8 mouse cellular contexts compared by ENCODE assay signal in genomic region chr2:131847501-131848359, GRCm38 (mm10). TPM values are rescaled to one million over a fixed set of nuclear protein-coding genes. Genes with fewer than 3 reads are reported as not detected.
DNase-seq lines count a peak whose midpoint lies in the region; ATAC-seq and TF ChIP-seq lines count a peak whose summit lies in the region.

No protein-coding gene starts in this region.

- peak; percentile 98 for ATAC-seq in forebrain, embryonic 12.5 days (ENCODE audit: low FRiP score)
- ATAC-seq in liver, postnatal 0 days, result peak; percentile 56; the same call in 1 of the 2 replicates

- 0 out of 2 replicates have a peak, but pooled peaks cover 3% of the 10 kb centered on the region for H3K27me3 ChIP-seq in forebrain, embryonic 12.5 days
- no peaks in the 10 kb centered on the region for H3K27me3 ChIP-seq in liver, postnatal 0 days (ENCODE audit: insufficient read depth, low read length)

- H3K27ac ChIP-seq in forebrain, embryonic 12.5 days, result peak overlapping the region; percentile 94
- peak overlapping the region; percentile 90 for H3K27ac ChIP-seq in layer of hippocampus, adult 2 months
- no peak overlapping the region for H3K27ac ChIP-seq in liver, postnatal 0 days (ENCODE audit: low read depth)

- H3K4me1 ChIP-seq in forebrain, embryonic 12.5 days, result peaks cover 25% of the 10 kb centered on the region
- H3K4me1 ChIP-seq in liver, postnatal 0 days (ENCODE audit: insufficient read depth), result peaks cover 4% of the 10 kb centered on the region; the same call in 1 of the 2 replicates

- no peaks in the 10 kb centered on the region for H3K36me3 ChIP-seq in forebrain, embryonic 12.5 days (replicated peaks)
- no peaks in the 10 kb centered on the region for H3K36me3 ChIP-seq in liver, postnatal 0 days (replicated peaks; ENCODE audit: insufficient read depth, low read length)

- TF ChIP-seq CTCF in layer of hippocampus, adult 2 months (conservative IDR thresholded peaks at IDR 0.05), result peak; percentile 35; the same call in 1 of the 2 replicates
- TF ChIP-seq CTCF in liver, postnatal 0 days (IDR thresholded peaks at IDR 0.05; ENCODE audit: low read depth), result no peak

- peak overlapping the region; percentile 45 for H3K4me2 ChIP-seq in forebrain, embryonic 12.5 days
- H3K4me2 ChIP-seq in liver, postnatal 0 days (ENCODE audit: low read depth, low read length), result no peak overlapping the region

- peak overlapping the region; percentile 15; the same call in 1 of the 2 replicates for H3K4me3 ChIP-seq in forebrain, embryonic 12.5 days (replicated peaks)
- no peak overlapping the region; the same call in 1 of the 2 replicates for H3K4me3 ChIP-seq in layer of hippocampus, adult 2 months
- H3K4me3 ChIP-seq in liver, postnatal 0 days (ENCODE audit: low read depth, low read length), result no peak overlapping the region

- 1% methylated on average over 10 of the region's 10 CpGs for WGBS in forebrain, embryonic 12.5 days
- 18% methylated on average over 10 of the region's 10 CpGs for WGBS in liver, postnatal 0 days (ENCODE audit: insufficient replicate concordance)

- DNase-seq in lung, adult 18-20 months, result peak; percentile 21 to 39
- DNase-seq in lung, postnatal 25 days (ENCODE audit: low spot score), result no peak
- peak; percentile 59 to 80 for DNase-seq in layer of hippocampus, adult 2 months (ENCODE audit: low spot score in 2 of 2)
- peak; percentile 26 for DNase-seq in liver, postnatal 0 days
- DNase-seq in right cerebral cortex, postnatal 14 days, result peak; percentile 59
- no peak for DNase-seq in adrenal gland, adult 8-10 months
- no peak for DNase-seq in spleen, adult 12 weeks (ENCODE audit: low spot score)

- no peaks in the 10 kb centered on the region for H3K9me3 ChIP-seq in forebrain, embryonic 12.5 days
- no peaks in the 10 kb centered on the region for H3K9me3 ChIP-seq in liver, postnatal 0 days (ENCODE audit: low read length)

- peak overlapping the region; percentile 38; the same call in 1 of the 2 replicates for H3K9ac ChIP-seq in forebrain, embryonic 12.5 days
- no peak overlapping the region for H3K9ac ChIP-seq in liver, postnatal 0 days (replicated peaks)

- TF ChIP-seq EP300 in liver, postnatal 0 days (IDR thresholded peaks at IDR 0.05; ENCODE audit: low read depth), result no peak

RNA-seq across cellular contexts. Expression of gene Erv3, which starts 11.8 kb away (rescaled TPM):
- polyA plus RNA-seq in forebrain, embryonic 12.5 days (2016; fragmentation: Nextera tagmentation; extraction: Ambion mirVana), result not detected in 2 replicates
- under 1 TPM in 1 of 2 experiments, not detected in 1; 0.12 TPM for total RNA-seq in layer of hippocampus, adult 2 months (2021)
- polyA plus RNA-seq in liver, postnatal 0 days (2015; fragmentation: Nextera tagmentation; extraction: Ambion mirVana), result not detected in 2 replicates
- not detected for total RNA-seq in adrenal gland, adult 8-10 months (2022)

Comparison
In these comparisons a context has a peak if more than half of its experiments do, and no peak if none do; other contexts are left out.
1. DNase-seq: peak in lung, adult 18-20 months (2 of 2), layer of hippocampus, adult 2 months (2 of 2), liver, postnatal 0 days (single experiment) and right cerebral cortex, postnatal 14 days (single experiment); none in lung, postnatal 25 days (single experiment), adrenal gland, adult 8-10 months (single experiment) and spleen, adult 12 weeks (single experiment).